Mouse (Mus musculus): ENCODE measurements around the gene Hs3st1.

- no peak for TF ChIP-seq CTCF (IDR thresholded peaks at IDR 0.05; ENCODE audit: low read depth)
- no peak for TF ChIP-seq EP300 (IDR thresholded peaks at IDR 0.05; ENCODE audit: low read depth)
These were observed 141.7 kb downstream of the Hs3st1 start for GRCm38 (mm10) chr5:39613534-39613933.
